Mouse (Mus musculus) thymus, postnatal 14 days (tissue): ENCODE measurements around the gene Snrpg.

ENCODE experiments used
- DNase-seq: peaks from one replicate; pipeline ENCODE4 v3.0.0; 2021

Snrpg gene

DNA sequence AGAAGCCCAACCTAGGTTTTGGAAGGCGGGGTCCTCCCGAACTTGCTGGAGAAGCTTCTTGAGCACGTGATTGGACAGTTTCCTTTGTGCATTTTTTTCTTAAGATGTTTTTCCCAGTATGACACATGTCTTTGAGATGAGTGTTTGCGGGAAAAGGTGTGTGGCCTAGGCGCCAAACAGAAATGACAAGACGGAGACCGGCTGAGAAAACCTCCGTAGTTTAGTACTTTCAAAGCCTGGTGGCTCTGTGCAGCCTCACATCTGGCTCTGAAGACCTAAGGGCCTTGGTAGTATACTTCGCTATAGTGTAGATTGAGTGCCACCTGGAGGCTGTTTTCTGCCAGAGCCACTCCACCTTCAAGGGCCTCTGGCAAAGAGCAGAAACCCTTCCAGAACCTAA, 29.9 kb downstream of the Snrpg start:
- peak; percentile 90 for DNase-seq

DNA sequence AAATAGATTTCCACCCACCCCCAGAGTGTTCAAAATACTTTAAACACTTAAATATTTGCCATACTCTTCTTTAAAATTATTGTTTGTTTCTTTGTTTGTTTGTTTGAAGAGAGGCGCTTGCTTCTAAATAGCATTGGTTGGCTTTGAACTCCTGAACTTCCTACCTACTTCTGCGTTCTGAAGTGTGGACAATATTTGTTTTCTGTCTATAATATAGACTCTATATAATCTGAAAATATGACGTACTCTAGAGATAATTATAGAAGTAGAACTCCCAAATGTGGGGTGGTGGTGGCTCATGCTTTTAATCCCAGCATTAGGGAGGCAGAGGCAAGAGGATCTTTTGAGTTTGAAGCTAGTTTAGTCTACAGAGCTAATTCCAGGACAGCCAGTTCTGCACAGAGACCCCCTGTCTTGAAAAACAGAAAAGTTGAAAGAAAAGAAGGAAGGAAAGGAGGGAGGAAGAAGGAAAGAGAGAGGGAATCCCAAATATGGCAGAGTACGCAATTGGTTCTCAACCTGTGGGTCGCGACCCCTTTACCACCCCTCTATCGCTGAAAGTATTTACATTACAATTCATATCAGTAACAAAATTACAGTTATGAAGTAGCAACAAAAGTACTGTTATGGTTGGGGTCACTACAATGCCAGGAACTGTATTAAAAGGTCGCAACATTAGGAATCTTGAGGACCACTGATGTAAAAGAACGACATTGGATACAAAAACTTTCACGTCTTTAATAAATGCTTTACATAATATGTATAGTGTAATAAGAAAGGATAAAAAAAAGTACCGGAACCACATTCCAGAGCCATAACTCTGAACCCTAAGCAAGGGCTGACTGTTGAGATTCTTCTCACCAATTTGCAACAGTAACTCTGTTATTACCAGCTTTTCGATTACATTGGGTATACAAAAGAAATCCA, 31.8 kb downstream of the Snrpg start:
- no peak for DNase-seq

DNA sequence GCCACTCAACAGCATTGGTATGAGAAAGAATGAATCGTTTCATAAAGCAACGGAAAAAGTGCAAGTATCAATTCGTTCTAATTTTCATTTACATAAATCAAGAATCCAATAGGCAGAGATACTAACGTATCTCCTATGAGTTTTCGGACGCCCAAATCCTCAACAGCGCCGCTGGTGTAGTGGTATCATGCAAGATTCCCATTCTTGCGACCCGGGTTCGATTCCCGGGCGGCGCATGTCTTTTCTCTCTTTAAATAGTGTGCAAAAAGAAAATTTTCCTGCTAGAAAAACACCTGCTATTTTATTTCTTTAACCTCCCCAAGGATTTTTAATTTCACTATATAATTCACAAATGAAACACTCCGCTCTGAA, 32.6 kb downstream of the Snrpg start:
- peak; percentile 85 for DNase-seq

DNA sequence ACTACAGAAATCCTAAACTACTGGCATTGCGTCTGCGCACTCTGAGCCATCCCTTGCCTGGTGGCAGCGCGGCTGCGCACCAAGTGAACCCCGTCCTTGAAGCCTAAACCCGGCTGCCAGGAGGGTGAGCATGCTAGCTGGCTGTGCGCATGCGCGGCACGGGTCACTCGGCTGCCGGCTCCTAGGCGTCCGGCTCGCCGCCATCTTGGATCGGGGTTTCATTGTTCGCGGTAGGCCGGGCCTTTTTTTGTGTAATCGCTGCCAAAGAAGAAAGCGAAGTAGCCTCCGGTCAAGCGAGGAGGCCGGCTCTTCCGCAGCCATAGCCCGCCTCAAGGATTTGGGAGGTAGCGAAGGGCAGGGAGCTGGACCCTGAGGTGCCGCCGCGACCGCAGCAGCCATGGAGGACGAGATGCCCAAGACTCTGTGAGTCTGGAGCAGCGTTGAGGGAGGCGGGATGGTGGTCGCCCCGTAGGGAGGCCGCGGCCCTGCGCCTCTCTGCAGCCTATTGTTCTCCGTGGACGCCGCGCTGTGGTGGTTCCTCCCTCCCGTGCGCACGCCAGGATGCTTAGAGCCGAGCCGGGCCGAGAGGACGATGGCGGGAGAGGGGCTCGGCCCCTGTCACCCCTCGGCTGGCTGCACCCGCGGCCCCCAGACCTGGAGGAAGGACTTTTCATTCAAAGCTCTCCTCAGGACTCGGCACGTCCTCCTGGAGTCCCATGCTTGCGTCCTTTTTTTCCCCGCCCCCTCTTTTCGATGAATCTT, 33.2 kb downstream of the Snrpg start, which contains the start of gene Tia1:
Tia1 (plus strand) TSS at position 120 of the 762 bp plus-strand sequence.
- DNase-seq, result peak; percentile 97

DNA sequence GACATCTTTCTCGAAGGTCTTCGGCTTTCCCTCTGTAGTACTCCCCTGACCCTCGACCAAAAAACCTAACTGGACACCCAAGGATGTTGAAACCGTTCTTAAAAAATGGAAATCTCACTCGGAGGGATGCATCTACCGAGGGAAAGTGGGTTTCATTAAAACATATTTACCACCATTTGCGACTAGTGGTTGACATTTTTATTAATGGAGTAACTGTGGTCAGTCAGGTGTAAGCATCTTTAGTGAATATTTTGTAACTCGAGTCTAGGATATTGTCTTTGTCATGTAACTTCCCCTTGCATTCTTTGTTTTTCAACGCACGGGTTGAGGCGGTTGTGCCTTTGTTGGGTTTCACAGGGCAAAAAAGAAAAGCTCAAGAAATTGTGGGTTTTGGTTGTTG, 33.9 kb downstream of the Snrpg start:
- peak; percentile 16 for DNase-seq

DNA sequence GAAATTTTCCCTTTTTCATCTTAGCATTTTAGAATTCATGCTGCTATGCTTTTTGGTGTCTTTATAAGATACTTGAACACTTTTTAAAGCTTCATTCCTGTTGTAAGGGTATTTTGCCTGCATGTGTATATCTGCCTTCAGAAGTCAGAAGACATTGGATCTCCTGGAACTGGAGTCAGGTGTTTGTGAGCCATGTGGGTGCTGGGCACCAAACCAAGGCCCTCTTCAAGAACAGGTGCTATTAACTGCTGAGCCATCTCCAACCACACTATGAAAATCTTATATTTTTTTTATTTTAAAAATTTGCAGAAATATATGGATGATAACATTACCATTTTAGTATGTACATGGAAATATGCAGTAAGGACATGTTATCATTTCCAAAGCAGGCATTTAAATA, 35.2 kb downstream of the Snrpg start:
- no peak for DNase-seq

DNA sequence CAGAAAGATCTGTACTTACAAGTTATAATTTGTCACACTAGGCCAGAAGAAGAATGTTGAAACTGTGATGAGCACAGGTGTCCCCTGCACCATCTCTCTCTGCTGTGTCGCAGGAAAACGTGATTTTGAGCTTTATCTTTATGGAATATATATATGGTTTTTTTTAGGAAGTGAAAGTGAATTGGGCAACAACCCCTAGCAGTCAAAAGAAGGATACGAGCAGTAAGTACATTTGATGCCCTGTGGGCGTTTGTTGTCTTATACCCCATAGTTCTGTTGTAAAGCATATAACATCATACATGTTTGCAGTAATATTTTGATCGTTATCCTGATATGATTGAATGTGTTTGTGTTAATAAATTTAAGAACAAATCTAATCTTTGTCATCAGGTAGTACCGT, 47.6 kb downstream of the Snrpg start:
- no peak for DNase-seq

DNA sequence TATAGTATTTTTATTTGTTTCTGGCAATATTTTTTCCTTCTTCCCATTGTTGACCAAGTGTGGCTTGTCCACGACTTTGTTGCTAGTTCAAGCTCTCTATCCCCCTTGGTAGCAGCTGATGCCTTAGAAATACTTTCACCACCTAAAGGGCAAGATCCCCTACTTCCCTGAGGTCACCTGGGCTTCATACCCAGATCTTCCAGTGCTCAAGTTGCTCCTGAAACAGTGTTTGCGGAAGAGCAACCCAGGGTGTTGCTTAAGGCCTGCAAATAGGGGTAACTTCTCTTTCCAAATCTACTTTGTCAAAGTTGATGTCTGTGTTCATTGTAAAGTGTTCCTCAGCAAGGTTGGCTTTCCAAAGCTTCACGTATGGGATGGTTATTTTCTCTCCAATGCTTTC, 48.1 kb downstream of the Snrpg start:
- no peak for DNase-seq

DNA sequence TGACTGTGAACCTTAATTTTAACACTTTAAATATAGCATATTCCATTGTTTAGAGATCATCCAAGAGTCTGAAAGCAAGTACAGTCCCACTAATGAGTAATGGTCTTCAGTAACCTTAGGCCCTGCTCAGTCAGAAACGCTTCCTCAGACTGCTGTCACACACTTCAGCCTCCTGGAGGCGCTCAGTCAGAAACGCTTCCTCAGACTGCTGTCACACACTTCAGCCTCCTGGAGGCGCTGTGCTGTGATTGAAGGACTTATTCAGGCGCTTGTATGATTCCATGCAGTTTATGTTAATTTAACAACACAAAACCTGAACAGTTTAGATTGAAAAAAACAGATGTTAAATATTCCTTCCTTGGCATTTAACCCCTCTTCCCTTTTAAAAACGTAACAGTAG, 49.4 kb downstream of the Snrpg start:
- no peak for DNase-seq

DNA sequence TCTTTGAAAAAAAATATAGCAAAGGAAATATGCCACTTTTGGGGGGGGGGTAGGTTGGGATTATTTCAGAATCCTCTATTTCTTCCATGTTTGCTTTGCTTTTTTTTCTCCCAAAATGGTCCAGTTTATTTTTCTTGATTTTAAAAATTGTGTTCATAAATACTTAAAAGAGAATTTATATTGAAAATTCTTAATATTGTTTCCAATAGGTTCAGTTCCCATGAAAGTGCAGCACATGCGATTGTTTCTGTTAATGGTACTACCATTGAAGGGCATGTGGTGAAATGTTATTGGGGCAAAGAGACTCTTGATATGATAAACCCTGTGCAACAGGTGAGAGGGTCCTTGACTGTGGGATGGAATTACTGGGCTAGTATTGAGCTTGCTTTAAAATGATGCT, 55.3 kb downstream of the Snrpg start, which contains the start of gene Gm44790:
Gm44790 (plus strand) TSS at position 301 of the 400 bp plus-strand sequence.
- no peak for DNase-seq
